ENCODE assay signal across 1 mouse cellular context in the genomic region with DNA sequence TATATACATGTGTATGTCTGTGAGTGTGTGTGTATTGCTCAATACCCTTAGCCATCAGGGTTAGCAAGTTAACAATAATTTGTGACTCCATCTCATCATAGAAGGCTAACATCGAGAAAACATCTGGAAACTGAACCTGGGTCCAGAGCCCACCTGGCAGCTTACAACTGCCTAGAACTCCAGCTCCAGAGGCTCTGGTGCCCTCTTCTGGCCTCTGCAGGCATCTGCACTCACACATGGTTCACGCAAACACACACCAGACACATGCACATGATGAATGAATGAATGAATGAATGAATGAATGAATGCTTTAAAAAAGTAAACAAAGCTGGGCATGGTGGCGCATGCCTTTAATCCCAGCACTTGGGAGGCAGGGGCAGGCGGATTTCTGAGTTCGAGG.
TF ChIP-seq lines count a peak whose summit lies in the region.

No protein-coding gene starts in this region.

TF ChIP-seq in MEL, 35 proteins besides CTCF, POLR2A, EP300 and RAD21 (continued from another document):
- TF ChIP-seq BHLHE40 (IDR thresholded peaks at IDR 0.05; ENCODE audit: borderline replicate concordance, low read depth, low read length) (no peak), ELF1 (IDR thresholded peaks at IDR 0.05; ENCODE audit: low read depth, low read length) (no peak), CHD2 (IDR thresholded peaks at IDR 0.05; ENCODE audit: low read length) (no peak), JUND (IDR thresholded peaks at IDR 0.05; ENCODE audit: low read depth, low read length) (no peak), SIN3A (IDR thresholded peaks at IDR 0.05; ENCODE audit: low read length) (no peak)
TF ChIP-seq in MEL: peak in this region for 0.
